Mouse (Mus musculus): ENCODE measurements around the gene Heca. TPM values are rescaled to one million over a fixed set of nuclear protein-coding genes. Genes with fewer than 3 reads are reported as not detected.

Gene Heca
- total and polyA plus RNA-seq, 3 experiments: 5.7 to 66.9 (median 10.5) TPM

DNA sequence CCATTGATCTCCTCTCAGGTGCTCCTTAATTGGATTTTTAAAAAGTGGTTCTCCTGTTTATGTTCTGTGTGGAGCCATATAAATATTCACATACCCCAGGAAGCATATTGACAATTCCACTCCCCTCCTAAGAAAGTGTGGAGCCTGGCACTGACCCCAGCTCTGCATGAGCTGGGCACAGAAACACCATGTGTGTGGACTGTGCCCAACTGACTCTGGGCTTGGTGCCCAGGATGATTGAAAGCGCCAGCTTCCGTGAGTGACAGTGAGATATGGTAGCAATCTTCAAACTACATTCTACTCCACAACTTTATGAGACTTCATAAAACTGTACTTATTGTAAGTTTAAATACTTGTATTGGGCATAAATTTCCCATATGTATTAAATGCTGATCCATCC, 35.4 kb upstream of the Heca start:
- no peaks in the 10 kb centered on the region for H3K36me3 ChIP-seq (ENCODE audit: control insufficient read depth in 1 of 2, insufficient read depth in 2 of 2, low read length in 2 of 2)
- H3K79me2 ChIP-seq (ENCODE audit: control insufficient read depth, insufficient read depth, low read length, poor library complexity): no peaks in the 10 kb centered on the region
- no peak for DNase-seq (ENCODE audit: low read depth, low spot score)
- TF ChIP-seq POLR2AphosphoS2 (IDR thresholded peaks at IDR 0.05; ENCODE audit: low read length): no peak
- TF ChIP-seq NELFE (IDR thresholded peaks at IDR 0.05; ENCODE audit: low read depth, low read length): no peak
- TF ChIP-seq ZC3H11A (IDR thresholded peaks at IDR 0.05; ENCODE audit: low read depth, low read length): no peak
- no peak for TF ChIP-seq CHD2 (IDR thresholded peaks at IDR 0.05; ENCODE audit: low read length)
- H3K4me1 ChIP-seq (ENCODE audit: control insufficient read depth in 1 of 2, insufficient read depth in 2 of 2, low read length in 2 of 2): no peaks in the 10 kb centered on the region
- H3K9me3 ChIP-seq (replicated peaks; ENCODE audit: insufficient read depth, low read length): no peaks in the 10 kb centered on the region
- no peak overlapping the region for H3K27ac ChIP-seq (ENCODE audit: control insufficient read depth, low read depth, low read length)
- H3K27me3 ChIP-seq (ENCODE audit: control insufficient read depth in 1 of 2, insufficient read depth in 2 of 2, low read length in 2 of 2): no peaks in the 10 kb centered on the region
- no peak overlapping the region for H3K9ac ChIP-seq (ENCODE audit: control insufficient read depth, low read depth, low read length, poor library complexity, severe bottlenecking)
- no peak overlapping the region for H3K4me3 ChIP-seq (ENCODE audit: control insufficient read depth in 1 of 2, insufficient read depth in 1 of 2, low read depth in 2 of 2, low read length in 2 of 2)

DNA sequence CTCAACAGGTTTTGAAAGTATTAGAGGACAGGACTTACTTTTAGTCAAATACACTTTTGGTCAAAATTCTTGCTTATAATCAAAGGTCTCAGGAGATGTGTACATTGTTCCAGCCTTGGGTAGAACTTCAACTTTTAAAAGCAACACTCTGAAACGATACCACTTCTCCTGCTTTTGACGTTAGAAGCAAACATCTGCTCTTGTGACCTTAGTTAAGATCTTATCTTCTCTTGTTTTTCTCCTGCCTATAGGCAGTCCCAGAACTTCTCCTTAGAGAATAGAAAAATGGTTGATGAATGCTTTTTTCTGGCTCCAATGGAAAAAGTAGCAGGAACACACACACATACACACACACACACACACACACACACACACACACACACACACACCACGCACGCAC, 18.2 kb upstream of the Heca start:
- Histone ChIP-seq H3K4me1 (ENCODE audit: control insufficient read depth in 1 of 2, insufficient read depth in 2 of 2, low read length in 2 of 2) (no peaks in the 10 kb centered on the region), H3K9ac (ENCODE audit: control insufficient read depth, low read depth, low read length, poor library complexity, severe bottlenecking) (no peak overlapping the region), H3K9me3 (replicated peaks; ENCODE audit: insufficient read depth, low read length) (no peaks in the 10 kb centered on the region), H3K27me3 (ENCODE audit: control insufficient read depth in 1 of 2, insufficient read depth in 2 of 2, low read length in 2 of 2) (no peaks in the 10 kb centered on the region), H3K4me3 (ENCODE audit: control insufficient read depth in 1 of 2, insufficient read depth in 1 of 2, low read depth in 2 of 2, low read length in 2 of 2) (no peak overlapping the region), H3K79me2 (ENCODE audit: control insufficient read depth, insufficient read depth, low read length, poor library complexity) (no peaks in the 10 kb centered on the region), H3K36me3 (ENCODE audit: control insufficient read depth in 1 of 2, insufficient read depth in 2 of 2, low read length in 2 of 2) (no peaks in the 10 kb centered on the region), H3K27ac (ENCODE audit: control insufficient read depth, low read depth, low read length) (no peak overlapping the region)
- TF ChIP-seq SMC3 (IDR thresholded peaks at IDR 0.05; ENCODE audit: low read depth, low read length) (no peak), KAT2A (conservative IDR thresholded peaks at IDR 0.05; ENCODE audit: low read depth, low read length) (no peak), CHD2 (IDR thresholded peaks at IDR 0.05; ENCODE audit: low read length) (no peak), SIN3A (IDR thresholded peaks at IDR 0.05; ENCODE audit: low read length) (no peak), ZMIZ1 (IDR thresholded peaks at IDR 0.05; ENCODE audit: low read depth, low read length) (no peak)
- no peak for DNase-seq (ENCODE audit: low read depth, low spot score)

DNA sequence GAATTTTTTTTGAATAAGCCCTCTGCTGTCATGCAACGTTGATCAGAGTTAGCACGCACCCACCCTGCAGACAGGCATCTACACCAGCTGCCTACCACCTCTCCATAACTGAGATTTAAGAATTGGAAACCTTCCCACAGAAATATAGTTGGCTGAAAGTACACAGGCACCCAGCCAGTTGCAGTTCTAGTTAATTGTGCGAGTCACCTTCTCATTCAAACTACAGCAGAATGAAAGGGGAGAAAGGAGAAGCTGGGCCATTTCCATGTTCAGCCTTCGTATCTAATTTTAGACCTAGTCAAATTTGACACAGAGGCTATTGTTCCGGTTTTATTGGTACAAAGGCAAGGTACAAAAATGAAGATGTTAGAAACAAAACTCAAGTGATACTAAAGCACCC, 2.9 kb upstream of the Heca start:
- Histone ChIP-seq H3K4me1 (ENCODE audit: control insufficient read depth in 1 of 2, insufficient read depth in 2 of 2, low read length in 2 of 2) (peaks cover 2 to 7% of the 10 kb centered on the region in 2 experiments; a peak in 2 of 4 replicates), H3K79me2 (ENCODE audit: control insufficient read depth, insufficient read depth, low read length, poor library complexity) (peaks cover 5% of the 10 kb centered on the region), H3K36me3 (ENCODE audit: control insufficient read depth in 1 of 2, insufficient read depth in 2 of 2, low read length in 2 of 2) (peaks cover 0 to 5% of the 10 kb centered on the region in 2 experiments; a peak in 1 of 4 replicates), H3K27me3 (ENCODE audit: control insufficient read depth in 1 of 2, insufficient read depth in 2 of 2, low read length in 2 of 2) (no peaks in the 10 kb centered on the region), H3K9ac (ENCODE audit: control insufficient read depth, low read depth, low read length, poor library complexity, severe bottlenecking) (no peak overlapping the region), H3K4me3 (ENCODE audit: control insufficient read depth in 1 of 2, insufficient read depth in 1 of 2, low read depth in 2 of 2, low read length in 2 of 2) (no peak overlapping the region), H3K9me3 (replicated peaks; ENCODE audit: insufficient read depth, low read length) (no peaks in the 10 kb centered on the region), H3K27ac (ENCODE audit: control insufficient read depth, low read depth, low read length) (no peak overlapping the region)
- TF ChIP-seq TCF12 (IDR thresholded peaks at IDR 0.05; ENCODE audit: low read depth, low read length): no peak
- TF ChIP-seq BHLHE40 (IDR thresholded peaks at IDR 0.05; ENCODE audit: borderline replicate concordance, low read depth, low read length): no peak
- TF ChIP-seq ELF1 (IDR thresholded peaks at IDR 0.05; ENCODE audit: low read depth, low read length): no peak
- TF ChIP-seq ZKSCAN1 (IDR thresholded peaks at IDR 0.05; ENCODE audit: low read depth, low read length): no peak
- TF ChIP-seq GABPA (IDR thresholded peaks at IDR 0.05; ENCODE audit: low read depth, low read length): no peak
- no peak for TF ChIP-seq E2F4 (IDR thresholded peaks at IDR 0.05; ENCODE audit: borderline replicate concordance, low read depth, low read length)
- DNase-seq (ENCODE audit: low read depth, low spot score): no peak

All from MEL (cell line).